Mouse (Mus musculus): Measurements from ENCODE around the gene Gnmt. TPM values are rescaled to one million over a fixed set of nuclear protein-coding genes. Genes with fewer than 3 reads are reported as not detected.
A peak's percentile ranks its signal among the peaks of the same experiment; 100 is the strongest.

Gnmt gene
- polyA plus RNA-seq, 1 experiment from 2014 or later = 0.87 TPM

GRCm38 (mm10) chr17:46710959-46711597, 17.9 kb downstream of the Gnmt start, which contains the start of gene Pex6:
TSS of gene Pex6 (plus strand) at chr17:46711463.
- WGBS = 7% methylated on average over 36 of the region's 36 CpGs
- H3K27me3 ChIP-seq (ENCODE audit: poor library complexity, severe bottlenecking) = no peaks in the 10 kb centered on the region
- H3K9me3 ChIP-seq = no peaks in the 10 kb centered on the region
- DNase-seq (ENCODE audit: extremely low spot score, low spot score) = peak; percentile 94
- peaks cover 37% of the 10 kb centered on the region for H3K4me1 ChIP-seq
- H3K27ac ChIP-seq = peak within 1 kb of the TSS; percentile 87
- peaks cover 32% of the 10 kb centered on the region for H3K36me3 ChIP-seq (replicated peaks)
- peak within 1 kb of the TSS; percentile 97 for H3K4me3 ChIP-seq

GRCm38 (mm10) chr17:46706375-46707089, 22.4 kb downstream of the Gnmt start:
- 93% methylated on average over 14 of the region's 14 CpGs for WGBS
- DNase-seq (ENCODE audit: extremely low spot score, low spot score) = no peak
- no peaks in the 10 kb centered on the region for H3K9me3 ChIP-seq
- H3K4me1 ChIP-seq = peaks cover 57% of the 10 kb centered on the region
- H3K27me3 ChIP-seq (ENCODE audit: poor library complexity, severe bottlenecking) = no peaks in the 10 kb centered on the region
- peak overlapping the region; percentile 94; the same call in 1 of the 2 replicates for H3K4me3 ChIP-seq
- no peak overlapping the region for H3K27ac ChIP-seq
- peaks cover 8% of the 10 kb centered on the region for H3K36me3 ChIP-seq (replicated peaks)

- Histone ChIP-seq H3K27me3 (ENCODE audit: poor library complexity, severe bottlenecking) (no peaks in the 10 kb centered on the region), H3K4me1 (peaks cover 55% of the 10 kb centered on the region), H3K9me3 (no peaks in the 10 kb centered on the region), H3K36me3 (replicated peaks) (peaks cover 22% of the 10 kb centered on the region), H3K4me3 (peak within 1 kb of the TSS; percentile 94), H3K27ac (peak within 1 kb of the TSS; percentile 96)
- peak; percentile 95 for DNase-seq (ENCODE audit: extremely low spot score, low spot score)
- 1% methylated on average over 48 of the region's 48 CpGs for WGBS
Observed at GRCm38 (mm10) chr17:46704887-46705835, 23.8 kb downstream of the Gnmt start, which contains the start of gene Ppp2r5d. TSS of gene Ppp2r5d (minus strand) at chr17:46705111.

GRCm38 (mm10) chr17:46703971-46704886, 24.7 kb downstream of the Gnmt start:
- Histone ChIP-seq H3K9me3 (no peaks in the 10 kb centered on the region), H3K27me3 (ENCODE audit: poor library complexity, severe bottlenecking) (no peaks in the 10 kb centered on the region), H3K4me3 (peak overlapping the region; percentile 94), H3K36me3 (replicated peaks) (peaks cover 31% of the 10 kb centered on the region), H3K4me1 (peaks cover 55% of the 10 kb centered on the region), H3K27ac (peak overlapping the region; percentile 96)
- 5% methylated on average over 40 of the region's 41 CpGs for WGBS
- no peak for DNase-seq (ENCODE audit: extremely low spot score, low spot score)

- peak overlapping the region; percentile 94 for H3K4me3 ChIP-seq
Observed at GRCm38 (mm10) chr17:46702506-46702905, 26.5 kb downstream of the Gnmt start.

GRCm38 (mm10) chr17:46702100-46702499, 26.9 kb downstream of the Gnmt start:
- no peak for DNase-seq (ENCODE audit: extremely low spot score, low spot score)
- H3K27me3 ChIP-seq (ENCODE audit: poor library complexity, severe bottlenecking) = no peaks in the 10 kb centered on the region
- peak overlapping the region; percentile 16; the same call in 1 of the 2 replicates for H3K4me3 ChIP-seq
- 90% methylated on average over 12 of the region's 12 CpGs for WGBS
- peaks cover 52% of the 10 kb centered on the region for H3K36me3 ChIP-seq (replicated peaks)
- H3K9me3 ChIP-seq = no peaks in the 10 kb centered on the region
- peaks cover 55% of the 10 kb centered on the region for H3K4me1 ChIP-seq
- no peak overlapping the region for H3K27ac ChIP-seq

More at GRCm38 (mm10) chr17:46702506-46702905, 26.5 kb downstream of the Gnmt start:
- Histone ChIP-seq H3K36me3 (replicated peaks) (peaks cover 48% of the 10 kb centered on the region), H3K27me3 (ENCODE audit: poor library complexity, severe bottlenecking) (no peaks in the 10 kb centered on the region), H3K9me3 (no peaks in the 10 kb centered on the region), H3K4me1 (peaks cover 55% of the 10 kb centered on the region), H3K27ac (0 out of 2 replicates have a peak overlapping the region, but pooled peaks have one; percentile 66)
- DNase-seq (ENCODE audit: extremely low spot score, low spot score) = no peak
- WGBS = 85% methylated on average over 5 of the region's 5 CpGs

GRCm38 (mm10) chr17:46701489-46701888, 27.5 kb downstream of the Gnmt start:
- Histone ChIP-seq H3K27ac (no peak overlapping the region), H3K9me3 (no peaks in the 10 kb centered on the region), H3K27me3 (ENCODE audit: poor library complexity, severe bottlenecking) (no peaks in the 10 kb centered on the region), H3K36me3 (replicated peaks) (peaks cover 58% of the 10 kb centered on the region), H3K4me3 (no peak overlapping the region), H3K4me1 (peaks cover 49% of the 10 kb centered on the region)
- WGBS = 87% methylated on average over 12 of the region's 12 CpGs
- no peak for DNase-seq (ENCODE audit: extremely low spot score, low spot score)

GRCm38 (mm10) chr17:46699912-46700311, 29.1 kb downstream of the Gnmt start:
- DNase-seq (ENCODE audit: extremely low spot score, low spot score) = no peak
- H3K27ac ChIP-seq = no peak overlapping the region
- peaks cover 72% of the 10 kb centered on the region for H3K36me3 ChIP-seq (replicated peaks)
- no peak overlapping the region for H3K4me3 ChIP-seq
- H3K4me1 ChIP-seq = peaks cover 36% of the 10 kb centered on the region
- WGBS = 91% methylated on average over 3 of the region's 3 CpGs
- no peaks in the 10 kb centered on the region for H3K9me3 ChIP-seq
- no peaks in the 10 kb centered on the region for H3K27me3 ChIP-seq (ENCODE audit: poor library complexity, severe bottlenecking)

GRCm38 (mm10) chr17:46699245-46699644, 29.7 kb downstream of the Gnmt start:
- Histone ChIP-seq H3K4me3 (no peak overlapping the region), H3K27ac (no peak overlapping the region), H3K4me1 (peaks cover 40% of the 10 kb centered on the region), H3K9me3 (no peaks in the 10 kb centered on the region), H3K27me3 (ENCODE audit: poor library complexity, severe bottlenecking) (no peaks in the 10 kb centered on the region), H3K36me3 (replicated peaks) (peaks cover 76% of the 10 kb centered on the region)
- no peak for DNase-seq (ENCODE audit: extremely low spot score, low spot score)
- 92% methylated on average over 5 of the region's 5 CpGs for WGBS

- DNase-seq (ENCODE audit: extremely low spot score, low spot score) = no peak
- 92% methylated on average over 6 of the region's 6 CpGs for WGBS
Observed at GRCm38 (mm10) chr17:46698515-46698914, 30.5 kb downstream of the Gnmt start.

GRCm38 (mm10) chr17:46694517-46695063, 34.4 kb downstream of the Gnmt start:
- H3K9me3 ChIP-seq = no peaks in the 10 kb centered on the region
- H3K4me1 ChIP-seq = peaks cover 7% of the 10 kb centered on the region; the same call in 1 of the 2 replicates
- DNase-seq (ENCODE audit: extremely low spot score, low spot score) = no peak
- no peaks in the 10 kb centered on the region for H3K27me3 ChIP-seq (ENCODE audit: poor library complexity, severe bottlenecking)
- H3K36me3 ChIP-seq (replicated peaks) = peaks cover 91% of the 10 kb centered on the region
- no peak overlapping the region for H3K4me3 ChIP-seq
- WGBS = 98% methylated on average over 1 of the region's 1 CpGs
- H3K27ac ChIP-seq = no peak overlapping the region

More at GRCm38 (mm10) chr17:46698515-46698914, 30.5 kb downstream of the Gnmt start:
- Histone ChIP-seq H3K9me3 (no peaks in the 10 kb centered on the region), H3K27ac (no peak overlapping the region), H3K27me3 (ENCODE audit: poor library complexity, severe bottlenecking) (no peaks in the 10 kb centered on the region), H3K4me3 (no peak overlapping the region), H3K4me1 (peaks cover 32% of the 10 kb centered on the region), H3K36me3 (replicated peaks) (peaks cover 83% of the 10 kb centered on the region)

All from forebrain, embryonic 10.5 days (tissue).